Mouse (Mus musculus): ENCODE results near the gene Srr.

Srr gene

GRCm38 (mm10) chr11:74862129-74862528 lies 63.6 kb downstream of the Srr start:
- no peak for DNase-seq

DNA sequence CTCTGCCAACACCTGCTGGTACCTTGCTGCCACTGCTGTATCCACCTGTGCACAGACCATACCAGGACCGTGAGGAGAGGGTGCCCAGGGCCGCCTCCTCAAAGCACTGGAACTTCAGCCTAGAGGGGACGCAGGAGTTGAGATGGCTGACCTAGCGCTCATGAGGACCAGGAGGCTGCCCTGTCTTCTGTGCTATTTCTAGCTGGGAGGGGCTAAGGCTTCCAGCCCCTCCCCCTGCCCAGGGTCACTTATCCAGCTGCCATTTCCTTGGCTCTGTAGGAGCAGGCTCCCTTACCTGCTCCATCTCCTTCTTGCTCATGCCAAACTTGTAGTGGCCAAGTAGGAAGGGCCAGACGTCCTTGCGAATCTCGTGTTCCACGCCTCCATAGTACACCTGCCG lies 68.0 kb downstream of the Srr start:
- DNase-seq = no peak

All from cerebellum, postnatal 36 days (tissue).